Mouse (Mus musculus) CH12F3 (cell line): ENCODE data around the gene Vmn1r76.

Experiments used
- in situ Hi-C: fragments of 300-500 bp; cut with MboI; formaldehyde crosslinking; loops from 2 replicates; pipeline ENCODE4 v1.14.3; 2020; ENCODE audit warnings: low sequenced_read_pairs

Gene Vmn1r76

GRCm38 (mm10) chr7:11938113-11938512 lies at the start of gene Vmn1r76:
TSS of gene Vmn1r76 (minus strand) at chr7:11938213.
- in situ Hi-C loops = no loop called here

- in situ Hi-C loops = no loop called here
These were observed 34.6 kb upstream of the Vmn1r76 start for GRCm38 (mm10) chr7:11972611-11973010.

- in situ Hi-C loops = no loop called here
These were observed 10.0 kb upstream of the Vmn1r76 start for GRCm38 (mm10) chr7:11947991-11948390.

GRCm38 (mm10) chr7:11874330-11874729 lies 63.7 kb downstream of the Vmn1r76 start, which contains the start of gene Vmn1r75:
TSS of gene Vmn1r75 (plus strand) at chr7:11874630.
- in situ Hi-C loops = no loop called here
